Mouse (Mus musculus): ENCODE results near the gene Tpx2. TPM values are rescaled to one million over a fixed set of nuclear protein-coding genes. Genes with fewer than 3 reads are reported as not detected.
A peak's percentile ranks its signal among the peaks of the same experiment; 100 is the strongest.

Gene Tpx2
- polyA plus RNA-seq, 1 experiment from 2014 or later = 17.2 TPM

DNA sequence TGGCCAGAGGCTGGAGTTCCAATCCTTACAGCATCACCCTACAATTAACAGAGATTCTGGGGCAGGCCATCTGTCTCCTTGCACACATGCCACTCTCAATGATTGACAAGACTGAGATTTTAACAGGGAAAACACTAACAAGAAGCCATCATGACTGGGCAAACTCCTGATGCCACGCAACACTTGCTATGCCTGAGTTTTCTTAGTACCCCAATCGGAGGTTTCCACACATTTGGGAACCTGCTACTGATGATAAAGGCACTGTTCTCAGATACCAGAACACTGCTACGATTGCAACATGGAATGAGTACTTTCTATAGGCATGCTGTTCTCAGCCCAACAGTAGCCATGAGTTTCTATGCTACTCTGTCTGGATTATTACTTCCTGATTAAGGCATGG lies 21.3 kb upstream of the Tpx2 start:
- DNase-seq (ENCODE audit: low spot score) (no peak), ATAC-seq (ENCODE audit: low FRiP score) (no peak)
- Histone ChIP-seq H3K4me1 (replicated peaks; ENCODE audit: control insufficient read depth, insufficient read depth, low read length) (peaks cover 60% of the 10 kb centered on the region), H3K36me3 (replicated peaks; ENCODE audit: control insufficient read depth, insufficient read depth) (peaks cover 15% of the 10 kb centered on the region), H3K4me2 (replicated peaks) (peak overlapping the region; percentile 77), H3K9ac (no peak overlapping the region), H3K27ac (no peak overlapping the region), H3K27me3 (ENCODE audit: control insufficient read depth, insufficient read depth, low read length) (no peaks in the 10 kb centered on the region), H3K9me3 (ENCODE audit: control insufficient read depth, low read length) (no peaks in the 10 kb centered on the region), H3K4me3 (replicated peaks; ENCODE audit: low read length) (no peak overlapping the region)
- WGBS = 85% methylated on average over 3 of the region's 3 CpGs

DNA sequence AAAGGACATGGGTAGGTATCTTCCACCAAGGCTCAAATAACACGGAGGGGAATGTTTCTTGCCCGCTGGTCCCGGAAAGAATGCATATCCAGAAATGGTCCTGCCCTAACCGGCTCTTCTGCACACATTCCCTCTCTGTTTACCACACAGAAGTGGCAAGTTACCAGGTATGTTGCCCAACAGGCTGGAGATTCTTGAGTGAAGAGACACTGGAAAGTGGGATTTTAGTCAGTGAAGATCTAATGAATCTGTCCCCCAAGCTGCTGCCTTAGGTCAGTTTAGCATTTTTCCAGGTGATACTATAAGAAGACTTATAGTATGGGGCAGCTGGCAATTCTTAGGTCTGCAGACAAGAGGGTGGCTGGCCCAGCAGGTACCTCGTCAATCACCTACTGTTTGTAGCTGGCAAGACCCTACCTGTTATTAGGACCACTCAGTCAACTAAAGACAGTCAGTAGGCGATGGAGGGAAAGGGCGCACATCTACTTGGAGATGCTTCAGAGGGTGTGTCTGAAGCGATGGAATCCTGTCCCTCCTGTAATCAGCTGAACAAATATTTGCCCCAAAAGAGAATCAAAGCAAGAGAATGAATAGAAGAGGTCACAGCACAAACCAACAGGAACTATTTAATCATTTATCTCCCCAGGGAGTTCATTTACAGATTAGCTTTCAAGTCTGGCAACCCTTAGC lies 20.3 kb upstream of the Tpx2 start:
- Histone ChIP-seq H3K27ac (no peak overlapping the region), H3K9me3 (ENCODE audit: control insufficient read depth, low read length) (no peaks in the 10 kb centered on the region), H3K4me3 (replicated peaks; ENCODE audit: low read length) (peak overlapping the region; percentile 66), H3K4me2 (replicated peaks) (peak overlapping the region; percentile 77), H3K4me1 (replicated peaks; ENCODE audit: control insufficient read depth, insufficient read depth, low read length) (peaks cover 52% of the 10 kb centered on the region), H3K9ac (peak overlapping the region; percentile 94; the same call in 1 of the 2 replicates), H3K27me3 (ENCODE audit: control insufficient read depth, insufficient read depth, low read length) (no peaks in the 10 kb centered on the region), H3K36me3 (replicated peaks; ENCODE audit: control insufficient read depth, insufficient read depth) (peaks cover 15% of the 10 kb centered on the region; the same call in 1 of the 2 replicates)
- ATAC-seq (ENCODE audit: low FRiP score) = no peak
- DNase-seq (ENCODE audit: low spot score) = no peak
- WGBS = 82% methylated on average over 8 of the region's 8 CpGs

DNA sequence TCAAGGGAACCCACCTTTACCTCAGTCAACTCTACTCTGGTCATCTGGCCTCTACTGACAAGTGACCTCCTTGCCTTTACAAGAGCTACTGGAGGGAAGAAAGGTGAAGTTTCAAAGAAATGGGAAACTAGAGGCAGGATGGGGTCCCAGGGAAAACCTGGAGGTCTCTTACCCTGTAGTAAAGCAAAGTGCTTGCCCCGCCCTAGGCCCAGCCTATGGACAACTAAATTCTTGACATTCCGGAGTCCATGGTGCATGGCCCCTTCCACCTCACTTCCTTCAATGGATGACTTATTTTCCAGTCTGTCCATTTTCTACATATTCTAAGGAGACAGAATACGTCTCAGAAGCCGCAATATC lies 19.8 kb upstream of the Tpx2 start:
- no peak for ATAC-seq (ENCODE audit: low FRiP score)
- H3K9me3 ChIP-seq (ENCODE audit: control insufficient read depth, low read length) = no peaks in the 10 kb centered on the region
- no peak overlapping the region for H3K27ac ChIP-seq
- peaks cover 49% of the 10 kb centered on the region for H3K4me1 ChIP-seq (replicated peaks; ENCODE audit: control insufficient read depth, insufficient read depth, low read length)
- no peak for DNase-seq (ENCODE audit: low spot score)
- no peaks in the 10 kb centered on the region for H3K27me3 ChIP-seq (ENCODE audit: control insufficient read depth, insufficient read depth, low read length)
- H3K4me3 ChIP-seq (replicated peaks; ENCODE audit: low read length) = peak overlapping the region; percentile 66
- H3K36me3 ChIP-seq (replicated peaks; ENCODE audit: control insufficient read depth, insufficient read depth) = peaks cover 15% of the 10 kb centered on the region; the same call in 1 of the 2 replicates
- H3K4me2 ChIP-seq (replicated peaks) = peak overlapping the region; percentile 77
- peak overlapping the region; percentile 94 for H3K9ac ChIP-seq
- WGBS = 63% methylated on average over 4 of the region's 4 CpGs

DNA sequence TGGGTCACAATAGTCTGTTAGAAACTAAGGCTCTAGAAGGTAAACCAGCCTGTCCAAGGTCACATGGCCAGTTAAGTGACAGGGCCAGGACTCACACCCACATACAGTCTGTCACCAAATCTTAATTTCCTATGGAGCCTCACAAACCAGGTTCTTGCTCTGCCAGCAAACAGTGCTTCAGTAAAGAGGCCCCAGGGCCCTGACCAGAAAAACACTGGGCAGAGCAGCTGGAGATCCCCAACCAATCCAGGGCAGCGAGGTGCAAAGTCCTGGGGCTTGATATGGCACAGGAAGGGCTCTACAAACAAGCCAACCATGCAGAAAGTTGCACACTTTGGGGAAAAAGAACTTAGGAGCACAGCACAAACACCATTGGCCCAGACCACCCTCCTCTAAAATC lies 19.2 kb upstream of the Tpx2 start:
- Histone ChIP-seq H3K9me3 (ENCODE audit: control insufficient read depth, low read length) (no peaks in the 10 kb centered on the region), H3K4me3 (replicated peaks; ENCODE audit: low read length) (peak overlapping the region; percentile 66), H3K4me1 (replicated peaks; ENCODE audit: control insufficient read depth, insufficient read depth, low read length) (peaks cover 49% of the 10 kb centered on the region), H3K36me3 (replicated peaks; ENCODE audit: control insufficient read depth, insufficient read depth) (peaks cover 15% of the 10 kb centered on the region; the same call in 1 of the 2 replicates), H3K4me2 (replicated peaks) (peak overlapping the region; percentile 77), H3K9ac (peak overlapping the region; percentile 94), H3K27ac (no peak overlapping the region), H3K27me3 (ENCODE audit: control insufficient read depth, insufficient read depth, low read length) (no peaks in the 10 kb centered on the region)
- DNase-seq (ENCODE audit: low spot score) (no peak), ATAC-seq (ENCODE audit: low FRiP score) (no peak)
- 38% methylated on average over 1 of the region's 1 CpGs for WGBS

DNA sequence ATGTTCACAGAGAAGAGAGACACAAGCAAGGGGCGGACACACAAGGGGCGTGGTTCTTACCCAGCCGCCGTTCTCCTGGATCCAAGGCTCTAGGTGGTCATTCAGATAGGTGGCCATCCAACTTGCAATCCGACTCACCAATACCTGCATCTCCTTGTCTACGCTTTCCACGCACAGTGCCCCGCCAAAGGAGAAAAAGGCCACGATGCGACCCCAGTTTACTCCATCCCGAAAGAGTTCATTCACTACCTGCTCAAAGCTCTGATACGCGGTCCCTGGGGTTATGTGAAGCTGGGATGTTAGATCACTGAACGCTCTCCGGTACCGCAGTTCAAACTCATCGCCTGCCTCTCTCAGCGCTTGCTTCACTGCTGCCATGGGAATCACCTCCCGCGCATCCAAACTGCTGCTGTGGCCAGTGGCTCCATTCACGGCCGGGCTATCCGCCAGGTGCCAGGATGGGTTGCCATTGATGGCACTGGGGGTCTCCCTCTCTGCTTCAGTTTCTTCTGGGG lies 18.3 kb upstream of the Tpx2 start:
- Histone ChIP-seq H3K4me1 (replicated peaks; ENCODE audit: control insufficient read depth, insufficient read depth, low read length) (peaks cover 46% of the 10 kb centered on the region), H3K4me3 (replicated peaks; ENCODE audit: low read length) (peak overlapping the region; percentile 66), H3K27ac (peak overlapping the region; percentile 97), H3K9me3 (ENCODE audit: control insufficient read depth, low read length) (no peaks in the 10 kb centered on the region), H3K27me3 (ENCODE audit: control insufficient read depth, insufficient read depth, low read length) (no peaks in the 10 kb centered on the region), H3K36me3 (replicated peaks; ENCODE audit: control insufficient read depth, insufficient read depth) (peaks cover 15% of the 10 kb centered on the region; the same call in 1 of the 2 replicates), H3K4me2 (replicated peaks) (peak overlapping the region; percentile 77), H3K9ac (peak overlapping the region; percentile 94)
- no peak for ATAC-seq (ENCODE audit: low FRiP score)
- peak; percentile 36 for DNase-seq (ENCODE audit: low spot score)
- WGBS = 58% methylated on average over 23 of the region's 23 CpGs

DNA sequence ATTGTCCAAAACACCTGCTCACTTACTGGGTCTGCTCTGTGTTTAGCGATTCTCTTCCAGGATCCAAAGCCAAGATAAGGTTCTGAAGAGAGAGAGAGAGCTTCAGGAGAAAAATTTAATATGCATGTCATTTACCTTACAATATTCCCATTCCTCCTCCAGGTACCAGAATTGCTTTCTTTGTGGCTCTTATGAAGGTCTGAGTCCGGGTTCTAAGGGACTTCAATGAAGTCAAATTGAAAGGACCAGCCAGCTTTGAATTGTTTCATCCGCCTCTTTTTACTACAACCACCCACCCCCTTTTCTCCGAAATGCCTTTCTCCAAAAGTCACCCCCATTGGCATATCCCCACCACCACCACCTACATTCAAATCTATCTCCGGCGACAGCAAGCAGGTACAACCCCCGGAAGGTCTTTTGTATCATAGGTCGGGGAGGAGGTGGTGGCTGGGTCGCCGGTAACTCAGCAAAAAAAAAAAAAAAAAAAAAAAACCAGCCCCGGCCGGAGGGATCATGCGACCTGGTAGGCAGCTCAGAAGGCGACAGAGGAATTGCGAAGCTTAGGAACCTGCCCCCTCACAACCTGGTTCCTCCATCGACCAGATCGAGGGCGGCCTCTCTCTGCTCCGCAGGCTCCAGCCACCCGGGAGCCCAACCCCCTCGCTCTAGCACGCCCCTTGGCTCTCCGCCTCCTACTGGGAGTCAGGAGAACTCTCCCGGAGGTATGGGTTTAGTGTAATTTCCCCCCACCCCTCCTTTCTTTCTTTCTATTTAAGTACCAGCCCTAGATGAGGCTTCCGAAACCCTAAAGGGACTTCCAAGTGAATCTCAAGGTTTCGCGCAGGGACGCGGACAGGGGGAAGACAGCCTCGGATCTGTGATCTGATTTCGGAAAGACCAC lies 17.5 kb upstream of the Tpx2 start:
- WGBS = 1% methylated on average over 31 of the region's 31 CpGs
- H3K4me3 ChIP-seq (replicated peaks; ENCODE audit: low read length) = peak overlapping the region; percentile 66
- peak overlapping the region; percentile 77 for H3K4me2 ChIP-seq (replicated peaks)
- peak; percentile 81 for DNase-seq (ENCODE audit: low spot score)
- no peaks in the 10 kb centered on the region for H3K9me3 ChIP-seq (ENCODE audit: control insufficient read depth, low read length)
- peaks cover 43% of the 10 kb centered on the region for H3K4me1 ChIP-seq (replicated peaks; ENCODE audit: control insufficient read depth, insufficient read depth, low read length)
- H3K9ac ChIP-seq = peak overlapping the region; percentile 94
- no peaks in the 10 kb centered on the region for H3K27me3 ChIP-seq (ENCODE audit: control insufficient read depth, insufficient read depth, low read length)
- peak; percentile 72 for ATAC-seq (ENCODE audit: low FRiP score)
- peaks cover 15% of the 10 kb centered on the region; the same call in 1 of the 2 replicates for H3K36me3 ChIP-seq (replicated peaks; ENCODE audit: control insufficient read depth, insufficient read depth)
- H3K27ac ChIP-seq = peak overlapping the region; percentile 97

DNA sequence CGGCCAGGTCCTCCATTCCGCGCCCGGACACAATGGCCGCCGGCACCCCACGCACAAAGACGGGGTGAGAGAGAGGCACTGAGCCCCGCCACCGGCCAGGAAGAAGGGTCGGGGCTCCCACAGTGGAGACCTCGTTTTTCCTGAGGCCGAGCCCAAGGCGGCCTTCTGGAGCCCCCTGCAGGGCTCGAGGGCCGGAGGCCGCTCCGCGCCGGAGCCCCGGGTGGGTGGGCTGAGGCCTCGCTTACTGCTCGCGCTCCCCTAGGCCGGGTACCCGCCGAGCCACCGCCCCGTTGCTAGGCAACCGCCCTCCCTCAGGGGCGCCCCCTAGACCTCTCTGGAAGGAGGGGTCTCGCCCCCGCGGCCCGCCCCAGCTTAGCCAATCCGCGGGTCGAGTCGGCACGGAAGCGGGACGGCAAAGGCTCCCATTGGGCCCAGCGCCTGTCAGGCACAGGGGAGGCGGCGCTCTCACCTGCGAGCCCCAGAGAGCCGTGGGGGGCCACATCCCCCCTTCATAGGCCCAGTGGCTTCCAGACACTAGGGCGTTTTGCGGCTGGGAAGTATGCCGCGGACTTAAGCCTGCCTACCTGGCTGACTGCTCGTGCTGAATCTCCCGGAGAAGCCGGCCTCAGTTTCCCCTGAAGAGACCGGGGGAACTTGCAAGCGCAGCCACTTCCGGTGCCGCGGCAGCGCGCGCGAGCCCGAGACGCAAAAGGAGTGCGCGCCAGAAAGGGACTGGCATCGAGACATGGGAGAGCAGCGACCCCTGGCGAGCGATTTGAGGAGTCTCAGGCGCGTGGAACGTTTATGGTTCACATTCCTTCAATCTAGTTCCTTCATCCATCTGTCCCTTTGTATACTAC lies 16.5 kb upstream of the Tpx2 start, which contains the start of gene Bcl2l1:
Bcl2l1 (minus strand) TSS at position 710 of the 860 bp plus-strand sequence.
- ATAC-seq (ENCODE audit: low FRiP score) (peak; percentile 97), DNase-seq (ENCODE audit: low spot score) (peak; percentile 98)
- peaks cover 9% of the 10 kb centered on the region; the same call in 1 of the 2 replicates for H3K36me3 ChIP-seq (replicated peaks; ENCODE audit: control insufficient read depth, insufficient read depth)
- under 1% methylated on average over 72 of the region's 74 CpGs for WGBS
- peak within 1 kb of the TSS; percentile 97 for H3K27ac ChIP-seq
- peak within 1 kb of the TSS; percentile 77 for H3K4me2 ChIP-seq (replicated peaks)
- peak within 1 kb of the TSS; percentile 66 for H3K4me3 ChIP-seq (replicated peaks; ENCODE audit: low read length)
- H3K9ac ChIP-seq = peak within 1 kb of the TSS; percentile 94
- no peaks in the 10 kb centered on the region for H3K27me3 ChIP-seq (ENCODE audit: control insufficient read depth, insufficient read depth, low read length)
- H3K9me3 ChIP-seq (ENCODE audit: control insufficient read depth, low read length) = no peaks in the 10 kb centered on the region
- peaks cover 33% of the 10 kb centered on the region for H3K4me1 ChIP-seq (replicated peaks; ENCODE audit: control insufficient read depth, insufficient read depth, low read length)

DNA sequence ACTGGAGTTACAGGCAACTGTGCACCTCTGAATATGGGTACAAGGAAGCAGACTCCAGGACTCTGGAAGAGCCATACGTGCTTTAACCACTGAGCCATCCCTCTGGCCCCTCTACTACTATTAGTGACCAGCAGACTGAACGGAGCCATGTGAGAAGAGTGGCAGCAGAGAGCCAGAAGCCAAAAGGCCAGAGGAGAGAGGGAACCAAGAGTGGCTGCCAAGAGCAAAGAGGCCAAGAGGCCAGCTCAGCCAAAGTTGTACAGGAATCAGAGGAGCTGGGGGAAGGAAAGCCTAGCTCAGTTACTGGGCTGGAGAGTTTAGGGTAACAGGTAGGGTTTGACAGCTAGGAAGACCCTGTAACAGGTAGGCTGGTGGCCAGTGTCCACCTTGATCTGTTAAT lies 8.5 kb upstream of the Tpx2 start:
- H3K4me1 ChIP-seq (replicated peaks; ENCODE audit: control insufficient read depth, insufficient read depth, low read length) = no peaks in the 10 kb centered on the region
- no peaks in the 10 kb centered on the region for H3K9me3 ChIP-seq (ENCODE audit: control insufficient read depth, low read length)
- H3K4me2 ChIP-seq (replicated peaks) = no peak overlapping the region
- H3K27ac ChIP-seq = no peak overlapping the region
- no peak overlapping the region for H3K9ac ChIP-seq
- no peaks in the 10 kb centered on the region for H3K27me3 ChIP-seq (ENCODE audit: control insufficient read depth, insufficient read depth, low read length)
- no peak for ATAC-seq (ENCODE audit: low FRiP score)
- 78% methylated on average over 2 of the region's 2 CpGs for WGBS
- no peak overlapping the region for H3K4me3 ChIP-seq (replicated peaks; ENCODE audit: low read length)
- no peak for DNase-seq (ENCODE audit: low spot score)
- H3K36me3 ChIP-seq (replicated peaks; ENCODE audit: control insufficient read depth, insufficient read depth) = no peaks in the 10 kb centered on the region

Measured in hindbrain, embryonic 14.5 days (tissue).